Mouse (Mus musculus): Measurements from ENCODE around the gene Dsel.

DNA sequence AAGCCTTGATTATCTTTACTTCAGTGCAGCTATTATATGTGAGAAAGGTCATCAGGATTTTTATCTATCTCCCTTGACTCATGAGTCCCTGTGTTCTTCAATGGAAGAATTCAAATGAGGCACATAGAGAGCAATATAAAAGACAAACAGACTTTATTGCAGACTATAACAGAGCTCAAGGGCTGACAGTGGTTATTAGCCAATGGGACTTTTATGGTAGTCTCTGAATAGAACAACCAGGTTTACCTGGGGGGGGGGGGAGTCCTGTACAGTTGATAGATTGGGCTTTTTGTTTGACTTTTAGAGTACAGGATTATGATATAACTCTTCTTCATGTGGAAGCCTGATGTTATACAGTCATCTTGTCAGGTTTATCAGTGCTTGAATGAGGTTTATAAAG lies 11.1 kb upstream of the Dsel start:
- TF ChIP-seq POLR2A (IDR thresholded peaks at IDR 0.05; ENCODE audit: borderline replicate concordance, extremely low read depth, insufficient read depth, insufficient read length, poor library complexity, severe bottlenecking): no peak
- TF ChIP-seq CTCF (IDR thresholded peaks at IDR 0.05; ENCODE audit: borderline replicate concordance, extremely low read depth, insufficient read depth, insufficient read length): no peak

All from brain, embryonic 14.5 days (tissue).